Mouse (Mus musculus) frontal cortex, postnatal 25 days (tissue): ENCODE measurements around the gene Mycbp.
A peak's percentile ranks its signal among the peaks of the same experiment; 100 is the strongest.

ENCODE experiments used
- DNase-seq, 2 experiments: peaks; one replicate each; pipeline ENCODE4 v3.0.0; 2022; ENCODE audit warnings: low spot score in 2 of 2

Mycbp gene

DNA sequence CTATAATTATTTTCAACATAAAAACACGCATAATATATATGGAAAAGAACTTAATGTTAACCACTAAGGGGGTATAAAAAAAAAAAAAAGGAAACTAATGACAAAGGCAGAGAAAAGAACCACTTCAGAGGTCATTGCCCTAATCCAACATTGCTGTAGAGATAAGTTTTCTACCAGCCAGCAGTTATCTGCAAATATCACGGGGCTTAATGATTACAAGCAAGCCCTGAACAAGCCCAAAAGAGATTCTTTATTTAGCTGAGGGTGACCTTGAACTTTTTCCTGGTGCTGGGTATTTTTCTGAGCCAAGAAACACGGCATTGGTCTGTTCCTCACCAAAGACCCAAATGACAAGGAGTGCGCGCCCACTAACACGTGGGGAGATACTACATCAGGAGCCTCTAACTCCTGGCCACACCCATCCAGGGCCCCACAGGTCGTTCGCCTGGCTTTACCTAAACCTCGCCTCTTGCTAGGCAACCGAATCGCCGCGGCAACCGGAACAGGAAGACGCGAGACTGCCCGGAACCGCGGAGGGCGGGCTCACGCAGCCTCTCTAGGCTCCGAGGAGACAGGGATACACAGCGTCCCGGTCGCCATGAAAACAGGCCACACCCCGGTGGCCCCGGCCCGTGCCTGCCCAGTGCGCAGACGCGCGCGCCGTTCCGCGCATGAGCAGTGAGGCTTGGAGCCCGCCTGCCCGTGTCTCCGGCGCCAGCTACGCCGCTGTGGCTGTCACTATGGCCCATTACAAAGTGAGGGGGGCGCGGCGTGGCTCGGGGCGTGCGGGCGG, at the start of gene Mycbp:
Gene Mycbp (plus strand): TSS at position 500 of the 793 bp plus-strand sequence.
- DNase-seq, result peak; percentile 96 to 99

DNA sequence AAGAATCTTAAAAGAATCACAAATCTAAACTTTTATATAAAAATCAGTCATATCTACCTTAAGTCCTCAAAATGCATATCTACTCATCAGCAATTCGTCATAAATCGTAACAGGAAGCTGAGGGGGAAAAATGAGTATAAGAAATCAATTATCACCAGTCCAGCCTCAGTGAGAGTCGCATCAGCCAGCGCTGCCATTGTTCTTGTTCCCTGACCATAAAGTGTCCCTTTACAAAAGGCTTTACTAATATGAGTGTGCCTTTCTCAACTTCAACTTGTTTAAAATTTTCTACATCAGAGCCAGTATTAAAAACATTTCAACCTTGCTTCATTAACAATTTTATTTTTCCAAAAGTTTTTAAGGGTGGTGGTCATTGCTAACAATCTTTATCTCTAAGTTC, 47.7 kb upstream of the Mycbp start:
- DNase-seq, result no peak

DNA sequence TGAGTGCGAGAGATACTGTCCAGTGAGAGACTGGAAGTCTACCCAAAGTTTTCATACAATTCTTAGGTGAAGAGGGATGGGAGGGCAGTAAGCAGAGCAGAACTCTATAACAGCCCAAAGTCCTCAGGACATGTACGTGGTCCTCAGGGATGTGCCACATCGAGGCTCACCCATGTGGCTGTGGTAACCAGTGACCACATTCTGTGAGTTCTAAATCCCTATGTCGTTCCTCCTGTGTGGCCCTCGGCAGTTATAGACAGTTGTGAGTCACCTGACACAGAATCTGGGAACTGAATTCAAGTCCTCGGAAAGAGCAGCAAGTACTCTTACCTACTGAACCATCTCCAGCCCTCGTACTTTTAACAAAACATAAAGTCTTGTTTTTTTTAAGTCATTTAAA, 46.5 kb upstream of the Mycbp start:
- DNase-seq, result no peak

DNA sequence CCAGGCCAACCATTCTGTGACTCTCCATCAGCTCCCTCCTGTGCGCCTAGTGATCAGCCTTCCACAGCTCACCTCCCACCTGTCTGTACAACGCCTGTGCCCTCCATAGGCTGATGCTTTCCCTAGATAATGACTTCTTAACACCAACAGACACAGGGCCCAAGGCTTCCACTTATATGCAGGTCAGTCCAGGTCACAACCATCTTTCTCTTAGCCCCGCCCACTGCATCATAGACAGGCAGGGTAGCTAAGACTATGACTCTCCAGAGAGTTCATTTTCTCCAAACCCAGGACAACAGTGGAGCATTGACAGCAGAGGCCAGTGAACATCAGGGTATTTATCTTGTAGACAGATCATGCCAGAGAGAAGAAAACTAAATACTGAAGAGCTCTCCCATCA, 45.3 kb upstream of the Mycbp start, which contains the start of gene 4933427I04Rik:
Gene 4933427I04Rik (plus strand): TSS at position 301 of the 400 bp plus-strand sequence.
- no peak for DNase-seq

DNA sequence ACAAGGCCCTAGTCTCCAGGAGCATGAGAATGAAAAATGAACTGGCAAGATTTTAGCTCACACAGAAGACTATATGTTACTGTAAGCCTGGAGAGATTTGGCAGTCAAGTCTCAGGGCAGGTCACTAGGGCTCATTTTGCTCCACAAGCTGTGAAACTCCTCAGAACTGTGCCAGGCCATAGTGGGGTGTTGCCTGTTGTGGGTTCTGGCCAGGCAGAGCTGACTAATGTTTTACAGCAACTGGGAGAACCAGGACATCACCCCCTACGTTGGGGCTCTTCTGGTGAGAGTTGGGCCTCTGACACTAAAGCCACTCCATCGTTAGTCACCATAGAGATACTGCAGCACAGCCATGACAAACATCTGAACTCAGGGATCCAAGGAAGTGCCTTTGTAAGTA, 44.8 kb upstream of the Mycbp start:
- DNase-seq, result no peak

DNA sequence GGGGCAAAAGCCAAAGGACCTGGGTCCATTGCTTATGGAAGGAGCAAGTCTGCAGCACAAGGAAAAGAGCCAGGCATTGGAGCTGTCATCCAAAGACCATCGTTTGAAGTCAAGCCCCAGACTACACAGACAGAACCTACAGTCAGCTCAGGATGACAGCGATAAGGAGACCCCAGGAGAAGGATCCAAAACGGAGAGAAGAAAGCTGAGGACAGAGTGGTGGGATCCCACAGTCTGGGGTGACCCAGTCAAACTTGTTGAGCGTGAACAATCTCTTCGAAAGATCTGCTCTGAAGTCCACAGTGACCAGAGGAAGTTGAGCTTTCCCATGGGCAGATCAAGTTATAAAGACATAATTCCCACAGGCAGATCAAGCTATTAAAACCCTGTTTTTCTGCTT, 44.0 kb upstream of the Mycbp start:
- no peak for DNase-seq

DNA sequence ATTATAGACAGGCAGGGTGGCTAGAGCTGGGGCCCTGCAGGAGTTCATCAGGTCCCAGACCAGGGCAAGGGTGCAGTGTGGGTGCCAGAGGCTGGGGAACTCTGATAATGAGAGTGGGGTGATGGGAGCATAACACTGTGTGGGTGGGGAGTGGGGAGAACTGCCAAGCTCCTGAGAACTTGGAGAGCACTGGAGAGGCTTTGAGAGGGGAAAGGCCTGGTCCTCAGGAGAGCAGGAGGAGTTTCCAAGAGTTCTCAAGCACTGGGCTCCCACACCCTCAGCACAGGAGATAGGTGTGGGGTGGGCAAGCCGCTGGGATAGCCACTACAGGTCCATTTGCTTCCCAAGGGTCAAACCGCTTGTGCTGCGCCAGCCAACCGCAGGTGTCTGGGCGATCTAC, 10.9 kb upstream of the Mycbp start:
- DNase-seq, result no peak

DNA sequence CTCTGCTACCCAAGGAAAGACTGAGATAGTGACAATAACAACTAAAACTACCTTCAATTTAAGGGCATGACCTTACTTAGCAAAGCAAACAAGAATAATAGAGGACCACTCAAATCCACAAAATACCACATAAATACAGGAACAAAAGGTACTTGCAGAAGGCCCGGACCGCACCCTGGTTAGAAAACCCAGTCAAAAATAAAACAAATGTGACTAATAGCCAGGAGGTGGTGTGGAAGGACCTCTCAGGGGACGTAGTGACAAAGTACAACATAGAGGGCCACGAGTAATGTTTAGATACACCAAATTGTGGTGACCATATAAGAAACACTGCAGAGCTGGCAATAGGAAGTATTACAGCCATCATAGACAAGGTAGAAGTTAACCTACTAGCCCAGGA, 10.3 kb upstream of the Mycbp start:
- DNase-seq, result no peak

DNA sequence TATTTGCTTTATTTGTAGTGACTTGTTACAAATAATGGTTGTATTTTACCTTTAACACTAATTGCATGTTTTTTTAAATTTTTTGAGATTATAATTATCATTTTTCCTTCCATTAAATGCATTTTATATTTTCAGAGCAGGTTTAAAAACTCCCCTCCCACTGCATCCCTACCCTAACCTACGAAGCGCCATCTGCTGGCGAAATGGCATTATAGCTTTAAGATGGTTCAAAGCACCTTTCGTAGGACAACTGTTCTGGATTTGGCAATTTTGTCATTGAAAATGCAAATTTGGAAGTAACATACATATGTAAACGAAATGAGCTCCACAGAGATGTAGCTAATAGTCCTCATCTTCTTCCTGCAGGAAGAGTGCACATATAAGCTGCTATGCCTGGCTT, 5.9 kb upstream of the Mycbp start:
- peak in 1 of 2 experiments; percentile 23 for DNase-seq

DNA sequence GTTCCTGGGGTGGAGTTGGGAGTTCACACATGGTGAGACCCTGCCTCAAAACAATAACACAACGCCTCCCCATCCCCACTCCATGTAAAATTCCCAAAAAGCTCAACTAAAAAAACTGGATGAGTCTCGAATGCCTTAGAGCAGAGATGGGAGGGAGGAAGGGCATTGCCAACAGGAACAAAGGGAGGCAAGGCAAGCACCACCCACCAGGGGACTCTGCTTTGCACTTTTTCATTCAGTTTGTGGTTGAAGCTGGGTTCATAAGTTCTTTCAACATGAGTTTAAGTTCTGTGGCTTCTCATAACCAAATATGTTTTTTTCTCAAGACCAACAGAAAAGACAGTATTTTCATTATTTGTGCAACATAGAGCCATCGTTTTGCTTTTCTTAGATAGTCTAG, 1.2 kb upstream of the Mycbp start:
- DNase-seq, result no peak

DNA sequence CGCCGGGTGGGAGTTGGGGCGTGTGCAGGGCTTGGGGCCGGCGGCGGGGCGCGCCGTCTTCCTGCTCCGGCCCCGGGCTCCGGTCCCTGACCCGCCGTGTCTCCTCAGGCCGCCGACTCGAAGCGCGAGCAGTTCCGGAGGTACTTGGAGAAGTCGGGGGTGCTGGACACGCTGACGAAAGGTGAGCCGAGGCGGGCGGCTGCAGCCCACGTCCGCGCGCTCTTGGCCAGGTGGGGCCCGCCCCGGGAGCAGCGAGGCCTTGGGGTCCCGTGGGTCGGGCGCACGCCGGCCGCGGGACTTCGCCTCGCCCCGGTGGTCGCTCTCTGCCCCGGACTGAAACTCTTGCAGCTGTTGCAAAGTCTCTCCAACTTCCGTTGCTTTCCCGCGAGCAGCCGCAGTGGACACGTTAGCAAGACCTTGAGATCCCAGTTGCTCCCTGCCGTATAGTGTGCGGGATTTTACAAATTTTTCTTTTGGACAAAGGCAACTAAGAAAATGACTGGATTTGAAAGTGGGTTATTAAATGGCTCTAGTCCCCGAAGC, 565 bp downstream of the Mycbp start:
- no peak for DNase-seq

DNA sequence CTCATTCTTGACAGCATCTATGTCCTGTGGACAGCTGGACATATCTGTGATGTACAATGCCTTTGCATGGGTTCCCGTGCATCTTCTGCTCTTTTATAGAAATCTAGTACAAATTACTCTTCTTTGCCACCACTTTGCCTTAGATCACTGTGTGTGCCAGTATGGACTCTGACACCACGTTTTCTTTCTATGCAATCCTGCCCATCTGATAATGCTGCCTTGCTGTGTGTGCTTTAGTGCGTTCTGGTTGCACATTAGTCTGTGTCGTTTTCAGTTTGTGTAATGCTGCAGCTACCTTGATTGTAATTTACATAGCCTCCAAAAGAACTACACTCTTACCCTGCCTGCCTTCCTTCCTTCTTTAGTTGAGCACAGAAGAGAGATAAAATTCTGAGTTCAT, 6.9 kb downstream of the Mycbp start:
- DNase-seq, result no peak

DNA sequence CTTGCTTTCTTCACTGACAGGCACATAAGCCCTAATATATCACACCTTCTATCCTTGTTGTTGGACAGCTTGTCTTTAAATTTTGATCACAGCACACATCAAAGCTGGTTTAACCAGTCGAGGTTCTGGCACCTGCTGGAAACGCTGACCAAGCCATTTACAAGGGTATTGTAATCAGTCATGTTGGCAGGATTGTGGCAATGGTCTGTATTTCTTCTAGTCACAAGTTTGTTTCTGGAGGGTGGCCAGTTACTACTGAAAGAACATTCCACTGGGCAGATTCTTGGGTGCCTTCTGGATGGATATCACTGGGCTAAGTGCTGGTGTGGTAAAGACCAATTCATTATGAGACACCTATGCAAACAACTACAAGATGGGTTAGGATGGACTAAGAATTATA, 7.8 kb downstream of the Mycbp start:
- DNase-seq, result no peak

DNA sequence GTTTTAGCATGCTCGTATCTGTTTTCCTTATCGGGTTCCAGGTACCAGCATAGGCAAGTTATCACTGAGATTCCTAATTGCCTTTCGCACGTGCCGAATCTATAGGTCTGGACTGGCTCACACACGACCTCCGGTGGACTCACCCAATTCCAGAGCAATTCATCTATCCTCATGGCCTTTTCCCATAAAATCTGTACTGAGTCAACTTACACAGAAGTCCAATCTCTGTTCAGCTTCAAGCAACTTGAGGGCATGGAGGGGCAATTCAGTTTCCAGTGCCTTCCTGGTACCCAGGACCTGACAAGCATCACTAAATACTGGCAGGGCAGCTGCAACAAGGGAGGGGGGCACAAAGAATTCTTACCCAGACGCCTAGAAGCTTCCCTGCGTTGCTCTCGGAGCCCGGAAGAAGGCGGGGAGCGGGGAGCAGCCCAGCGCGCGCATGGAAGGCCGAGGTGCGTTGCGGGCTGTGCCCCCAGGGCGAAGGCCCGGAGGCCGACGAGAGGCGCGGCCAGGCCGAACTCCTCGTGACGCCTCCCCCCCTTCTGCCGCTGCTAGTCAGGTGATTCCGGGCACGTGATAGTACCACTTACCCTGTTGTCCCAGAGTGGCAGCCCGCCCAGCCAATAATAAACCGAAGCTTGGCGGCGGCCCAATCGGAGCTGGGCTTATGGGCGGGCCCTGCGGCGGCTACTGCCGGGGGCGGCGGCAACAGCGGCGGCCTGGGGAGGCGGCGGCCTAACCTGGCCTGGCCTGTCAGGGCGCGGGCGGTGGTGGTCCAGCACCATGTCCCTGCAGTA, 12.3 kb downstream of the Mycbp start, which contains the start of gene Rragc:
Gene Rragc (plus strand): TSS at position 699 of the 800 bp plus-strand sequence.
- DNase-seq, result peak; percentile 100

DNA sequence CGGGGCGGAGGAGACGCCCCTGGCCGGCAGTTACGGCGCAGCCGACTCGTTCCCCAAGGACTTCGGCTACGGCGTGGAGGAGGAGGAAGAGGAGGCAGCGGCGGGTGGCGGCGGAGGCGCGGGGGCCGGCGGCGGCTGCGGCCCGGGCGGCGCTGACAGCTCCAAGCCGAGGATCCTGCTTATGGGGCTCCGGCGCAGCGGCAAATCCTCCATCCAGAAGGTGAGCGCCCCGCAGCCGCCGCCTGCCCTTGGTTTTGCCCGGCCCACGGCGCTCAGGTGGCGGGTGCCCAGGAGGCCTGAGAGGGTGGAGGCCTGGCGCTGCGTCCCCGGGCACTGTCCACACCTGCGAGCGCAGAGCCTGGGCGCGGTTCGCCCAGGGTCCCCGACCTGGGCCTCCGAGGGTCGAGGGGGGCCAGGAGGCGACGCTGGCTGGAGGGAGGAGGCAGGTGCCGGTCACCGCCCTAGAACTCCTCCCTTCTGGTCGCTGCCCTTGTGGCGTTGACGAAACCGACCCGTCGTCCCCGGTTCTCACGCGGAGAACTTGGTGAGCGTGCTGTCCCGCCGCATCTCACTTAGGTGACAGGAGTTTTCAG, 13.0 kb downstream of the Mycbp start, which contains the start of gene 4930535I16Rik:
Gene 4930535I16Rik (minus strand): TSS at position 475 of the 593 bp plus-strand sequence.
- no peak for DNase-seq

DNA sequence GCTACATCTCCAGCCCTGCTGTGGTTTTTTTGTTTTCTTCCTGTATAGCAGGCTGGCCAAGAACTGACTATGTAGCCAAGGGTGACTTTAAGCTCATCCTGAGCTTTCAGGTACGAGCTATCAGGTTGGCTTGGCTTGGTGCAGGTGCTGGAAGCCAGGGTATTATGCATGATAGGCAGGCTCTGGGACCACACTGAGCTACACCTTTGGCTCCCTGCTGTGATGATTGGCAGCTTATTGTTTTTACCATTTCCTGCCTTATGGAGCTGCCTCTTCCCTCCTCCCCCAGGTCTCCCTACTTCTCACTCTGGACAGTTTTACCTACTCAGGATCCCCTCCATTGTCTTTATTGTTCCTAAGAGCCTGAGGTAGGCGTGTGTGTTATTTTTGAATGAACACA, 14.2 kb downstream of the Mycbp start:
- DNase-seq, result no peak

DNA sequence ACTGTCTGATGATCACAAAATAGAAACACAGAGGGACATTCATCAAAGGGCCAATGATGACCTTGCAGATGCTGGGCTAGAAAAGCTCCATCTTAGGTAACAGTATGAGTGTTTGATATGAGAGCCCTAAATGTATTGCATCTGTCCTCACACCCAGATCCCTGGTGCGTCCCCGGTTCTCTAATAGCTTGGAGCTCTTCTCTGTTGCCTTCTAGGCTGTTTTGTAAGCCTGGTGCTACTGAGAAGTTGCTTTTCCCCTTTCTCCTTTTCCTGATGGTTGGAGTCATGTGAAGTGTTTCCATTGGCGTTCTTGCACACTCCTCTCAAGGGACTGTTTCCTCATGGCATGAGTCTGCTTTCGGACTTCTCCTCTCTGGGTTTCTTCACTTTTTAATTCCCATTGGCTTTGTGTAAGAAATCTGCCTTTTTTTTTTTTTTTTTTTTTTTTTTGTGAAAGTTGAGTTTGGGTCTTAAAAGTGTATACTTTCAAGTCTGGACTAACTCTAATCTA, 16.5 kb downstream of the Mycbp start:
- DNase-seq, result no peak

DNA sequence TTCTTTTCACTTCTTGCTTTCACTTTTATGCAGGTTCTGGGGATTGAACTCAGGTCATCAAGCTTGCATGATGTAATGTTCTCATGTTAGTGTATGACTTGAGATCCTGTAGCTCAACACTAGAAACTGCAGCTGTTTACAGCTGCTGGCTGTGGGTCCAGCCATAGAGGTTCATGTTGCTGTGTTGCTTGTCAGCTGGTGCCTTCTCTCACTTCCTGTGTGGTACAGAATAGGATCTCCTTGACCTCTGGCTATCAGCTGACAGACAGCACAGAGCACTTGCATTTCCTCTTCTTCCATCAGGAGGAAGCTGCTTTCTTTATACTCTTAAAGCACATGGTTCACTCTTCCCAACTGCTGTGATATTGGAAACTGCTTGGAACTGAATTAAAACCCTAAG, 23.3 kb downstream of the Mycbp start:
- no peak for DNase-seq

DNA sequence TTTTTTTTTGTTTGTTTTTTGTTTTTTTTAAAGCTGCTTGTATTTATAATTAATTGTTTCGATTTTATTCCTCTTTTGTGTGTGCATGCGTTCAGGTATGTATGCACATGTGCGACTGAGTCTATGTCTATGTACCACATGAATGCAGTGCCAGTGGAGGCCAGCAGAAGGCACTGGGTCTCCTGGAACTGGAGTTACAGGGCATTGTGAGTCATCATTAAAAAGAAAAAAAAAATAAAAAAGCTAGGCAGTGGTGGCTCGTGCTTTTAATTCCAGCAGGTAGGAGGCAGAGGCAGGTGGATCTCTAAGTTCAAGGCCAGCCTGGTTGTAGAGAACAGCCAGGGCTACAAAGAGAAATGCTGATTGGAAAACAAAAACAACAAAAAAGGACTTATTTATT, 25.4 kb downstream of the Mycbp start:
- DNase-seq, result no peak

DNA sequence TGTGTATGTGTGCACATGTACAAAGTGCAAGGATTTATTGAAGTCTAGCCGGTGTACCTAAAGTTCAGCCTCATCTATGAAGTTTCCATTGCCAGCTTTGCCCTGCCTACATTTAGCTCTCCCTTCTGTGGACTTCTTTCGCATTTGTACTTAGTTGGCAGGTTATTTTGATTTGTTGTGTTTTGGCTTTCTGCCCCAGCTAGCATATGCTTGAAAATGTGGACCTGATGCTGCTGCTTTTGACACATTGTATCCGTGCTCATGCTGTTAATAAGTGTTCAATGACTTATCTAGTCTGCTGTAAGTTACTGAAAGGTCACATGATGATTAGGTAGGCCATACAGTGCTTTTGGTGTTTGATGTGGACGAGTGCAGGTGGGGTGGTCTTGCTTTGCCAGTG, 29.7 kb downstream of the Mycbp start:
- no peak for DNase-seq

DNA sequence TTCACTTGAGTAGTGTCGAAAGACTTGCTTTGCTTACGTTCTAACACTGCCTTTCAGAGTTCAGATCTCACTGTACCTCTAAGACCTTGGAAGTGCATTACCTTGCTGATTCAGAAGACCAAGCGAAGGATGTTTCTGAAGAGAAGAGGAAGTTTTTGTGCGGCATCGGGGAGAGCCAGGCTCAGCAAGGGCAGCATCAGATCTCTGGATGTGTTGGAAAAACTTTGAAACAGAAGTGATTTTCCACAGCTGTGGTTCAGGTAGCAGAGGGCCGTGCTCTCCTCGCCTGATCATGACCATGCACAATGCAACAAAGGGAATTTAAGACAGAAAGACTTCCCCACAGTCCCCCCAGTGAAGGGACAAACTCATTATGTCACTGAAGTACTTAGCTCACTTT, 31.4 kb downstream of the Mycbp start:
- no peak for DNase-seq

DNA sequence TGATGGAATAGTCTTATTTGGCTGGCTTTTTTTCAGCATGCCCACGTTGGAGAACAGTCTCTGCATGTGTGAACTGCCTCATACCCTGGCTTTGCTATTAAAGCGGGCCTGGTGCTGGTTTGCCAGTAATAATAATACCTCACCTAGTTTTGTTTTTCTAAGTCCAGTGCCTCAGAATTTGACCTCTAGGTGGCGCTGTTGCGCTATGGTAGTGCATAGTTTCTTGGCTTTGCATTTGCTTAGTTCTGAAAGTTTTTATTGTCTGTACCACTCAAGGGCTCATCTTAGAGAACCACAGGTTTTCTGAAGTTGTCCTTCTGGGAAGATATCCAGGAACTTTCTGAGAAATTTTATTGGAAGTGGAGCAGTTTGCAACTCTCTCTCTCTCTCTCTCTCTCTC, 35.2 kb downstream of the Mycbp start:
- DNase-seq, result peak; percentile 78 to 81
